Mouse (Mus musculus): Measurements from ENCODE around the gene Eif1ad.
"Not testable (repeated sequence)": the region's sequence is repeated elsewhere in the genome, so short reads cannot be mapped to it uniquely, and the experiment has no call there.

The Eif1ad gene

DNA sequence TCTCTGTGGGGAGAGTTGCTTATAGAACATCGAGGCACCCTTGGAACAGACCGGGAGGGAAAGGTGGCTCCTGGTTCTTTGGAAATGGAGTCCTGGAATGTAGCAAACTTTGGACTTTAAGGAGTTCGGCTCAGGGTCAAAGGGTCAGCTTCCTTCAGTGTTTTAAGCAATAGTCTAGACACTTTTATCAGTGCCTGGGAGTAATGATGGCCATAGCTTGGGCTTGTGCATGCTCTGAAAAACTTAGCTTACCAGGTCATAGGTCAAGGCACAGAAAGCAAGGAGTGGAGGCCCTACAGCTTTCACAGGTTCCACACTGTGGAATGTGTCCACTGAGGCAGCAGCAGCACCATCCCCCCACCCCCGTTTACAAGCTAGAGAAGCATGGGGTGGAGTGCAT, 8.2 kb downstream of the Eif1ad start:
- in situ Hi-C loops (cut with MboI, MseI) = no loop called here

DNA sequence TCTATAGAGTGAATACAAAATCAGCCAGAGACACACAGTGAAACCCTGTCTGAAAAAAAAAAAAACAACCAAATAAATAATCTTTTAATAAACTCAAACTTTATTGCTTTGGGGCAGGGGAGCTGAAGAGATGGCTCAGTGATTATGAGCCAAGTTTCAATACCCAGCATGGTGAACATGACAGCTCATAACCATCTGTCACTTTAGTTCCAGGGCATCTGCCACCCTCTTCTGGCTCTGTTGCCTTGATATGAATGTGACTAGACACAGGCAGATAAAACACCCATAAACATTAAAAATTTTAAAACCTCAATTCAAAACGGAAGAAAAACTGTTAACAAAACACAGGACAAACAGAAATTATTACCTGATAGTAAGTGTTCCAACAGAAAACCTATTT, 10.9 kb downstream of the Eif1ad start:
- in situ Hi-C loops (cut with MboI, MseI) = no loop called here

DNA sequence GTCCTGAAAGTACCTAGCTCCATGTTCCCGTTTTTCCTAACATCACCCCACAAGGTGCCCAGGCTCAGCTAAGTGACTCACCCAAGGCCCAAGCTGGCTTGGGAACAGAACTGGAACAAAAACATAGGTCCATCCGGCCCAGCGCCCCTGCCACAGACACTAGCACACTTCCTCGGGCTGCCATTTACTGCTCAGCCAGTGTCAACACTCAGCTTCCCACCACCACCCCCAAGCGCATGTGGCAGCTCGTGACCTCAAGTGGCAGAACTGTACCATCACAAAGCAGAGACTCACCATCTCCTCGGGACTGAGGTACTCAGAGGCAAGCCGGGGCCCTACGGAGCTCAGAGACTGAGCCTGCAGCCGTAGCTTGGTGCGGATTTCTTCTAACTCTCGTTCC, 16.8 kb downstream of the Eif1ad start:
- in situ Hi-C loops (cut with MboI, MseI) = no loop called here

DNA sequence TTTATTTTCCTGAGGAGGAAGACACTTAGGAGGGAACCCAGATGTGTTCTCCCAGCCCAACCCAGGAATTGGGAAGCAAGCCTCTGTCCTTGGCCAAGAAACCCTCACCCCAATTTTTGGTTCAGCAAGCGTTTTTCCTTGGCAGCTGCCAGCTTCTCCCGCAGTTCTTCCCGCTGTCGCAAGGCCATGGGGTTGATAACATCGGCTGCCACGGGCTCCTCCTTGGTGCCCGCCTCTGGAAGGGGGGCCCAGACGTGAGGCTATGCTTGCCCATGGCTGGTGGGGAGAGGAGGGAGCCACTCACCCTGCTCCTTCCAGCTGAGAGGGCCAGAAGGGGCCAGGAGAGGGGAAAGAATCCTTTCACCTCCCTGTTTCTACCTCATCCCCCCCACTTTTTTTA, 18.2 kb downstream of the Eif1ad start:
- in situ Hi-C loops (cut with MboI, MseI) = no loop called here

DNA sequence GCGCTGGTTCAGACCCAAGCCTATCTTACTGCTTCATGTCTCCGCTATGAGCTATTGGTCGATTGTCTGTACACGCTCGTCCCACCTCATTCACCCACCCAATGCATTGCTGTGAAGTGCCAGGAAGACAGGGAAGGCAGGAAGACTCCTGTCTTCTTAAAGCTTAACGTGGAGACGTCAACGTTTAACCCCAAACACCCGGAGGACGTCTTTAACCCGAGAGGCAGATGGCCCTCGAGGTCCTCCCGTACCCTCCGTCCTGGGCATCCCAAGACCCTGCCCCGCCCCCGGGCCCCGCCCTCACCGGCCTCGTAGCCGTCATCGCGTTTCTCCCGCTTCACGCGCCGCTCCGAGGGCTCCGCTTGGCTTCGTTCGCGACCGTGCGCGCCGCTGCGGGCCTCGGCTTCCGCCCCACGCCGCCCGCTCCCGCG, 21.5 kb downstream of the Eif1ad start:
- in situ Hi-C loops (cut with MboI, MseI) = no loop called here

DNA sequence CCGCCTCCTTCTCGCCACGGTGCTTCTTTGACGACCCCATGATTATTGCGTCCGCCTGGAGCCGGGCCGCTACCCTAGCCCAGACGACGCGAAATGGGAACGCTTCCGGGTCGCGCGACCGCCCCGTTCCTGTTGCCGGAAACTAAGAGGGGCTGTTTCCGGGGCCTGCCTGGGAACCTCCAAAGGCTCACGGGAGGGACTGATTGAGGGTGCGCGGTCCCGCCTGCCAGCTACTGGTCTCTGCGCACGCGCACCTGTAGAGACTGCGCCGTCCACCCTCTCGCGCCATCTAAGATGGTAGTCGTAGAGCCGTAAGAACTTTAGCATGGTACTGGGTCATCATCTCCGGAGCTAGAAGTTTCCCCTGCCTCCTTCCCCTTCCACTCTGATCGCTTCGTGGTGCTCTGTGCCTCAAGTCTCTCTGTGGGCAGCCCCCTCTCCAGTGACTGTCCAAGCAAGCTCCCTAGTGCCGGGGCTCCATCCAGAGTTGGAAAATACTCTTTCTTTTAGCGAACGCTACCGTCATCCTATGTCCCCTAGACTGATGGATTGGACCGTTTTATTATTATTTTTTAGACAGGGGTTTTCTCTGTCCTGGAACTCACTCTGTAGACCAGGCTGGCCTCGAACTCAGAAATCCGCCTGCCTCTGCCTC, 22.2 kb downstream of the Eif1ad start, which contains the start of gene Sart1:
Sart1 (minus strand) TSS at position 116 of the 655 bp plus-strand sequence.
- in situ Hi-C loops (cut with MboI, MseI) = no loop called here

DNA sequence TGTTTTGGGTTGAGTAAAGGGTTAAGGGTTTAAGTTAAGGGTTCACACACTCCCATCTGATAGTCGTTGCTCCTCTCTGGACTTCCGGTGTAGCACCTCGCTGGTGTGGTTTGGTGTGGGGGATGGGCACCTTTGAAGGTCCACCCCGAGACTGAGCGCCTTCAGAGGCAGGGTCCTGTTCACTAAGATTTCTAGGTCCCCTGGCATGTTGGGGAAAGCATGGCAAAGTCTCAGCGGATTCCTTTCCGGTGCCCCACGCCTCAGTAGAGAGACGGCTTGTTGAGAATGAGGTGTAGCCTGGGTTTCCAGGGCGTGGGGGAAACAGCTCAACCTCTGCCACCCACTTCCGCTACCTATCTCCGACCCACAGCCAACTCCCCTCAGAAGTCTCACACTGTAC, 23.1 kb downstream of the Eif1ad start:
- in situ Hi-C loops (cut with MboI, MseI) = no loop called here

DNA sequence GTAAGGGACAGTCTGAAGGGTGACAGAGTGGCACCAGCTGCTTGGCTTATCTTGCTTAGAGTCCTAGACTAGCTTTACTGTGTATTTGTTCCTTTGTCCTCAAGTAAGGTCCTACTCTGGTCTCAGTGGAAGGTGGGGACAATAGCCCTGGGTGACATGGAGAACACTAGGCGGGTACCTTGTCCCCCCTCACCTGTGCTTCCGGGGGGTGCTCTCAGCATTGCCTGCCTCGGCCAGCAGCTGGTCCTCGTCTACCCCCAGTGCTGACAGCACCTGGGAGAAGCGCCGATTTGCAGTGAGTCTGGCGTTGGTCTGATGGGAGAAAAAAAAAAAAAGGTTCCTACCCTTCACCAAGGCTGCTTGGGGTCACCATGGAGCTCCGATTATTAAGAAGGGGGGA, 23.9 kb downstream of the Eif1ad start:
- in situ Hi-C loops (cut with MboI, MseI) = no loop called here

DNA sequence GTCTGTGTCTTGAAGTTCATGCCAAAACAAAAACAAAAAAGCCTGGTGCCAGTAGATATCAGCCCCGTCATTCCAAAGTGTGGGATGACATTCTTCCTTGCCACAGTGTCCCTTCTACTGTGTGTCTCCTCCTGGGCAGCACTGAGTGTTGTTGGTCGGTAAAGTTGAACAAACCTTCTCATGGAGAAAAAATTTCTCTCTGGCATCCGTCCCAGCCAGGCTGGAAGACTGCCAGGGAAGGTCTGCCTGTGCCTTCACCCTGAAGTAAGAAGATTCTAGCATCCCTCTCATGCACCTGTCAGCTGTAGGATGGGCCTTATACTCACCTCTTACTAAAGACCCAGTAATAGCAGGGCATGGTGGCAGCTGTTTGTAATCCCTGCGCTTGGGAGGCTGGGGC, 26.4 kb downstream of the Eif1ad start:
- in situ Hi-C loops (cut with MboI, MseI) = no loop called here

DNA sequence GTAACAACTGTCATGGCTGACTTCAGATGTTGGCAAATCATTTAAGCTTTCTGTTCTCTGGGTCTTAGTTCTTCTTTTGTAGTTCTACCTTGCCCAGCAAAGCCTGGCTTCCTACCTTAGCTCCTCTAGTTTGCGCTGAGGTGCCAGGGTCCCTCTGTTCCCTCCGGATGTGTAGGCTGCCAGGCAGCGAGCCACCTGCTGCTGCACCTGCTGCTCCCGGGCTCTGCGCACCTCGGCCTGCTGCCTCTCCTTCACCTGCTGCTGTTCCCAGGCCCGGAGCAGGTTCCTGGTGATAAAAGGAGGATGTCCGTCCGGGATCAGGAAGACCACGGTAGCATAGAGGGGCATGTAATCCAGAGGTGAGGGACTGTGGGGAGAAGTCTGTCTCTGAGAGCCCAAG, 27.6 kb downstream of the Eif1ad start:
- in situ Hi-C loops (cut with MboI, MseI) = no loop called here

DNA sequence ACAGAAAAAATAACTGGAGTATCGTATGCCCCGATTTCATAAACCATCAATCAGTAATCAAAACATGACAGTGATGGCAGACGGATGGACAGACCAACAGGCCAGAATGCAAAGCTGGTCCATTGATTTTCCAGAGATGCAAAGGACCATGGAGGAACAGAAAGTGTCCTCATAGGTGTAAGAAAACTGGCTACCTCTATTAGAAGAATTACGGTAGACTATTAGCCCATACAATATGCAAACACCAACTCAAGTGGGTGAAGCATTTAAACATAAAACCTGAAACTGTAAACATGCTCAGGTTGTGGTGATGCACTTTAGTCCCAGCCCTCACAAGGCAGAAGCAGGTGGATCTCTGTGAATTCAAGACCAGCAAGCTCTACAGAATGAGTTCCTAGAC, 28.8 kb downstream of the Eif1ad start:
- in situ Hi-C loops (cut with MboI, MseI) = no loop called here

DNA sequence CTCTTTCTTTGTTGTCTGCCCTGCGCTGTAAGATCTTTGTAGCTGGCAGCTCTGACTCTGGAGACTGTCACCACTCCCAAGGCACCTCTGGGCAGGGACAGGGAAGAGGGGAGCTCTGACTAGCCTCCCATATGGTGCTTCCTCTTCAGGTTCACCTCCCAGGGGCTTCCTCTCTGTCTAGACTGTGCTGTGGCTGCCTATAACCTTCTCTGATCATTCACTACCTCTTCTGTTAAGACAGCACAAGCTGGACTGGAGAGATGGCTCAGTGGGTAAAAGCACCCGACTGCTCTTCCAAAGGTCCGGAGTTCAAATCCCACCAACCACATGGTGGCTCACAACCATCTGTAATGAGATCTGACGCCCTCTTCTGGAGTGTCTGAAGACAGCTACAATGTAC, 34.5 kb downstream of the Eif1ad start:
- in situ Hi-C loops (cut with MboI, MseI) = not testable (repeated sequence)

DNA sequence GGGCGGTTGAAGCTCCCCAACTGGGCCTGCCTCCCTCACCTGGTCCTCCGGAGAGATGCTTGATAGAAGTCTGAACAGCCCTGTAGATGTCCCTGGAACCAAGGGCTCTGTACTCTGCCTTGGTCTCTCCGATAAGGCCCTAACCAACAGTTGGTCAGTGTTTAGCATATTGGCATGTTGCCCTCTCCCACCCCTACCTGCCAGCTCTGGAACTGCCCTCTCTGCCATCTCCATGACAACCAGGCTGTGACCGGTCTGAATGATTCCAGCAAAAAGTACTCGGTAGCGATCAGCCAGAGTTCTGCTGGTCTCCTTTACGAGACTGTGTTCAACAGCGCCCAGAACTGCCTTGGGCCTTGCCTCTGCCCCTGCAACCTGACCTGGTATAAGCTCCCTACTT, 35.8 kb downstream of the Eif1ad start, which contains the start of gene Tsga10ip:
Tsga10ip (minus strand) TSS at position 234 of the 400 bp plus-strand sequence.
- in situ Hi-C loops (cut with MboI, MseI) = no loop called here

DNA sequence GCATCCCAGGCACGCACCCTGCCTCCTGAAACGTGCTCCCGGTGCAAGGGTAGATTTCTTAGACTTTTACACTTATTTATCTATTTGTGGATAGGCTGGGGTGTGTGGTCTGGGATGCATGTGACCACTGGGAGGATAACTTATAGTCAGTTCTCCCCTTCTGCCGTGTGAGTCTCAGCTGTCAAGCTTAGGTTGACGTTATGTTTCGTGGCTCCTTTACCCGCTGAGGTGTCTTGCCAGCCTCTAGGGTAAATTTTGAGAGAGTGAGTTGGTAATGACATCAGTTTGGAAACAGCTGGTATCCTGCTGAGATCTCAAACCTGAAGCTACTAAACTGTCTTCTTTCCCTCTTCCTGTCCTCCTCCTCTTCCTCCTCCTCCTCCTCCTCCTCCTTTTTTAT, 39.4 kb downstream of the Eif1ad start:
- in situ Hi-C loops (cut with MboI, MseI) = no loop called here

DNA sequence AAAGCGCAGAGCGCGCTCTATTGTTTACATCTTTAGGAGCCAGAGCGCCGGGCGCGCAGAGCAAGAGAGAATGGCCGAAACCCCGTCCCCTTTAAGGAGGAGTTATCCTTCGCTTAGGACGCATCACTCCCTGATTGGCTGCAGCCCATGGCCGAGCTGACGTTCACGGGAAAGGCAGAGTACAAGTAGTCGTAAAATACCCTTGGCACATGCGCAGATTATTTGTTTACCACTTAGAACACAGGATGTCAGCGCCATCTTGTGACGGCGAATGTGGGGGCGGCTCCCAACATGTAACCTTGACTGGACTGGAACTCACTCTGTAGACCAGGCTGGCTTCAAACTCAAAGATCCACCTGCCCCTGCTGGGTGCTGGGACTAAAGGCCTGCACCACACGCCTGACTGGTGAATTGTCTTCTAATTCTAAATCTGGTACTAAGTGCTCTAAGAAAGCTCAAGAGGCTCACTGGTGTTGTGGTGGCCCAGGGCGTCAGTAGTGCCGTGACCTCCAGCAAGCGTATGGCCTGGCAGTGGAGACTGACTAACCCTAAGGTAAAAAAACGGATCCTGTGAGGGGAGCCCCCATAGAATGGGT, 40.1 kb downstream of the Eif1ad start:
- in situ Hi-C loops (cut with MboI, MseI) = not testable (repeated sequence)

DNA sequence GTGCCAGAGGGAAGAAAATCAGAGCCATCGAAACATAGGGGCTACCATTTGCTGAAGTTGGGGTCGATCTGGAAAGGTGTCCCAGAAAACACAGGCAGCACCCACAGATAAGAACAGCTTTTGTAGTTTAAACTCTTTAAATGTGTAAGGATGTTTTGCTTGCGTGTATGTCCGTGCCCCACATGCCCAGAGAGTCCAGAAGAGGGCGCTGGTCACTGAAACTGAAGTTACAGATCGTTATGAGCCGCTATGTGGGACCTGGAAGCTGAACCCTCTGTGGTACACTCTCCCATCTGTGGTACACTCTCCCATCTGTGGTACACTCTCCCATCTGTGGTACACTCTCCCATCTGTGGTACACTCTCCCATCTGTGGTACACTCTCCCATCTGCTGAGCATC, 40.6 kb downstream of the Eif1ad start:
- in situ Hi-C loops (cut with MboI, MseI) = no loop called here

DNA sequence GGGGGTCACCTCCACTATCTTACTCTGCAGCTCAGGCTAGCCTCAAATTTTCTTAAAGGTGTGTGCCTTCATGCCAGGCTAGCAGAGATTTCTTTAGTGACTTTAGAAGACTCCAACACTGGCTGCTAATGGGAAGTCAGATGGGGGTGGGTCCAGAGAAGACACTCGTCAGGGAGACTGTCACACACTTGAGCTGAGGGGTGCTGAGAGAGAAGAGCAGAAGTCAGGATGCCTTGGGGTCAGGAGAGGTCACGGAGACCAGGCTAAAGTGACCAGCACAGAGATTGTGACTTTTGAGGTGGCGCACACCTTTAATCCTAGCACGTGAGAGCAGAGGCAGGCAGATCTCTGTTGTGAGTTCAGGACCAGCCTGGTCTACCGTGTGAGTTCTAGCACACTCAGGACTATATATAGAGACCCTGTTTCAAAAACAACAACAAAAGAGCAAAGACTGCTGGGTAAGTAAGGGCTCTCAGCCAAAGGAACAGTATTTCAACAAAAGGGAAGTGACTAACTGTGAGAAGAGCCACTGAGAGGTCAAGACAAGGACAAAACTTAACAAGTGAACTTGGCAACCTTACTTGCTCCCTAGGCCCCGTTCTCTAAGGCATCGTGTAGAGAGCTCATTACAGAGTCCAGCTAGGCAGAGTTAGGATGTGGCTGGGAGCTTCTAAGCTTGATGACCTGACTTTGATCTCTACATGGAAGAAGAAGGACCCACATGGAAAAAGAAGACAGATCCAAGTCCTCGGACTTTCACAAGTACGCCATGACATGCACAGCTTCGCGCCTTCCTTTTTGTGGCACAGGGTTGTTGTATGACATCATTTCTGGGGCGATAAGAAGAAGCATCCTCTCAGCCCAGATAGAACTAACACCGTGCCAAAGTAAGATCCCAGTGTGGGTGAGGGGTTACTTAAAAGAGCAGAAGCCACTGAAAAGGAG, 41.8 kb downstream of the Eif1ad start:
- in situ Hi-C loops (cut with MboI, MseI) = no loop called here

DNA sequence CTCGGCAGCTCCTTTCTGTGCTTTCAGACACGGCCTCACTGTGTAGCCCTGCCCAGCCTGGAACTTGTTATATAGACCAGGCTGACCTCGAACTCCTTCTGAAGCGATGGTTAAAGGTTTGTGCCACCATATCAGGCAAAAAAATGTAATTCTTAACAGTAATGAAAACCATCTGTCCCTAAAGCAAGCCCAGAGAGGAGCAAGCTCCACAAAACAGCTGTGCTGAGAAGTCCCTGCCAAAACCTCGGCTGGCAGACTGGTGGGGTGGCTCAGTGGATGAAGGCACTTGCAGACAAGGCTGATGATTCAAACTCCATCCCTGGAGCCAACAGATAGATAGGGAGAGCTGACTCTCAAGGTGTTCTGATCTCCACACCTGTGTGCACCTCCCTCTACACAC, 42.5 kb downstream of the Eif1ad start:
- in situ Hi-C loops (cut with MboI, MseI) = no loop called here

DNA sequence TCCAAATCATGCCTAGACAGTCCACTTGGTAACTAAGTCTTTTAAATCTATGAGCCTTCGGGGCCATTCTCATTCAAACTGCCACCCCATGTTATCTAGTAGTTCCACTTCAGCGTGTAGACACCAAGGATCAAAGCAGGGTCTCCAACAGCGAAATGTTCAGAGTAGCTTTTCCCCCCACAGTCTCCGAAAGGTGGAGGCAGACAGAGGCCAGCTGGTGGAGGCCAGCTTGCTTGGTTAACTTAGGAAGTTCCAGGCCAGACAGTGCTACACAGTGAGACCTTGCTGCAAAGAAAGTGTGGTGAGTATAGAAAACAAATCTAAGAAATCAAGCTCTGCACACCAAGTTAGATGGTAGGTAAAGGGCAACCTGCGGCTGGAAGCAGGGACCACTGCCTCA, 44.1 kb downstream of the Eif1ad start:
- in situ Hi-C loops (cut with MboI, MseI) = no loop called here

DNA sequence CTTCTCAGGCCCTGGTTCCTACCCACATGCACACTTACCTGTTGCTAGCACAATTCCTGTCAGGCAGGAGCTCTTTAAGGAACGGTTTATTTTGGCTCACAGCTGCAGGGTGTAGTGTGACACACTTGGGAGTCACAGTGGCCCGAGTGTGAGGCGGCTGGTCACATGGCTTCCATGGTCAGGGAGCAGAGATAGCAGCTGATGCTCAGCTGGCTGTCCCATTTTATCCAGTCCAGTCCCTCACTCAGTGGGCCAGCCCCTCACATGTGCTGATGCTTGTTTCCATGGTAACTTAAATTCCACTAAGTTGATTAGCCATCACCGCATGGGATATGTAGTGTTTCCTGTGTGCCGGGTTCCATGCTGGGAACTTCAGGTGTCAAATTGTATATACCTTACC, 45.4 kb downstream of the Eif1ad start:
- in situ Hi-C loops (cut with MboI, MseI) = no loop called here

DNA sequence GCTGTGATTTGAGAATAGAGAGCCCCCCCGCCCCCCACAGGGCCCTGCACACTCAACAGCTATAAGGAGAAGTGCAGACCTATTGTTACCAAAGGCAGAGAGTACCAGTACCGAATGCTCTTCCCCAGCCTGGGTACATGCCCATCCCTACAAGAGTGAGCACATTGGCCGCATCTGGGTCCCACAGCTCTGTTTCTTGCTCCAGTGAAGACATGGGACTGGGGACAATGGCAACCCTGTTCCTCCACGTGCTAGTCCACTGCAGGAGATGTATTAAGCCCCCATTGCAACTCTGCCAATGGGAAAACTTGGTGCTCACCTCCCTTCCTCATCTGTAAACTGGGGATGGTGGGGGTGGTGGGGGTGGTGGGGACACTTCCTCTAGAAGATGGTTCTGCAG, 47.3 kb downstream of the Eif1ad start:
- in situ Hi-C loops (cut with MboI, MseI) = no loop called here

DNA sequence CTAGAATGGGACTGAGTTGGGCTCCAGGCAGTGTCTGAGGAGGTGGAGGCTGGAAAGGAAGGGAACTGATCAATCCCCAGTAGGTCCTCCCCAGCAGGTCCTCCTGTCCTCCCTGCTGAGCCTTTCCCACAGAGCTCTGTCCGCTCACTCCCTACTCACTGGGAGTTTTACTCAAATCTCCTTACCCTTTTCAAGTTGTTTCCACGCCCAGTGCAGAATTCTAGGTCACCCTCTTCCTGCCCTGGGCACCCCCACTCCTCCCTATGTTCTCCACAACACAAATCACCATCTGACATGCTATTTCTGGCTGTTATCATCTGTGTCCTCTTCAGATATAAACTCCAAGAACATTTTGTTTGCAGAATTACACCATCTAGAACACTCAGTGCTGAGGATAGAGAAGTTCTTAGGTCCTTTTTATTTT, 48.0 kb downstream of the Eif1ad start:
- in situ Hi-C loops (cut with MboI, MseI) = no loop called here

Measured in regulatory T cell (primary cell).